Mouse (Mus musculus) cerebellum, postnatal 14 days (tissue): ENCODE results near the gene Zfp385c.

Experiments
- DNase-seq, 2 experiments: peaks; one replicate each; pipeline ENCODE4 v3.0.0; 2021; ENCODE audit warnings: mixed read lengths in 2 of 2

The Zfp385c gene

DNA sequence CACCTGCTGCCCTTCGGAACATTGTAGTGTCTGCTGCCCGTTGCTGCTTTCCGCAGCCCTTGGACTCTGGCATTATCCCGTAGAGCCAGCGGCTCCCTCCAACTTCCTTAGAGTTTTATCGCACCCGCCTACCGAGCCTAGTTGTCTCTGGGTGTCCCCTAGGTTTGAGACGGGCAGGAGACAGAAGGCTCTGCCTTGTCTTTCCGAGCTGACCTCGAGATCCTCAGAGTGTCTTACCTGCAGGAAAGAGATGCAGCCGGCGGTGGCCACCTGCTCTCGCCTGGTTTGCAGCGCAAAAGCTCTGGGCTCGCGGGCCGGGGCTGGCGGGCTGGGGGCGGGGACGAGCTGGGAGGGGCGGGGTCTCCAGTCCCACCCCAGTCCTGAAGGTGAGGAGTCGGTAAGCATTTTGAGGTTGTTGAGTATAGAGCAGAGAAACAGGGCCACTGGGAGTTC lies at the start of gene Zfp385c:
Zfp385c (minus strand) TSS at position 292 of the 453 bp plus-strand sequence.
- no peak for DNase-seq

DNA sequence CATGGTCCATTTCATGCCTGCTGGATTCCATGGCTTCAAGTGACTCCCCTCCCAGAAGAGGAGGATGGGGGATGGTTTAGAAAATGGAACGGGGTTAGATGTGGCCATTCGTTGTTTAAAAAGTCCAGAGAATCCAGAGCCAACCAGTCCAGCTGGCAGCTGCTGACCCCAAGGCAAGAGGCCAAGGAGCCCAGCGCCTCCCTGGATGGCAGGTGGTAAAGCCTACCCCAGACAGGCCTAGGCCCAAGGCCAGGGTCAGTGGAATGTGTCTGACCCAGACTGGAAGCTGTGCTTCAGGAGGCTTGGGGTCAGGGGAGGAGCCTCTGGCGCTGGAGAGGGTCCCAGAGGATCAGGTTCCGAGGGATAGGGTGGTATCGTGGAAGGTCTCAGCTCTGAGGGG lies 49.1 kb upstream of the Zfp385c start:
- DNase-seq: peak; percentile 42 to 56

DNA sequence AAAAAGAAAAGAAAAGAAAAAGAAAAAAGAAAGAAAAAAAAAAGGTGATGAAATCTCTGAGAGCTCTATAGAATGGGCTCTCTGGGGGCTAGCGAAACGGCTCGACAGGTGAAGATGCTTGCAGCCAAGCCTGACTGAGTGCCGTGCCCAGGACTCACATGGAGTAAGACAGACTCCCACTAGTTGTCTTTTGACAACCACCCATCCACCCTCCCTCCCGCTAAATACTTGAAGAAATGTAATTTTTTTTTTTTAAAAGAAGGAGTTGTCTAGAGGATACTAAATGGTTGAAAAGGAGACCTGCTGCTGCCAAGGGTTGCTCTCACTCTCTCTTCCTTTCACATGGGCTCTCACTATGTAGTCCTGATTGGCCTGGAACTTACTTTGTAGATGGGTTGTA lies 46.5 kb upstream of the Zfp385c start:
- peak in 1 of 2 experiments; percentile 45 for DNase-seq

DNA sequence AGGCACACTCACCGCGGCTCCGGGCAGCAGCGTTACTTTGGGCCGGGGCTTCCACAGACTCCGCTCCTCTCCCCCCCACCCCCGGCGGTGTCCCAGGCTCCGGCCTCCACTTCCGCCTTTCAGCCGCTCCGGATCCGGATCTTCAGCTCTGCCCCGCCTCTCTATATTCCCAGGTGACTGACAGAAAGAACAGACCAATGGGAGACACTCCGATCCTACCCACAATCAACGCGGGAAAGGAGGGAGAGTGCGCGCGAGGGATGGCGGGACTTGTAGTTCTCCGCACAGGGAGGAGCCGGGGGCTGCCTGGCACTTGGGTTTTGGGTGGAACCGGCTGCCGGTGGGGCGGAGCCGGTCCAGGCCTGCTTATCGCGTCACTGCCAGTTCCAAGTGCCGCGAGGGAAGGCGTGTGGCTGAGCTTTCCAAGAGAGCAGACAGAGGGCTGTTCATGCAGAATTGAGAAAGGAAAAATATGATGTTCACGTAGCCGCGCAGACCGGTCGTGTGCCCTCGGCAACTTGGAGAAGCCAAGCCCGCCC lies 45.9 kb upstream of the Zfp385c start, which contains the start of gene Rab5c:
Rab5c (minus strand) TSS at position 150 of the 539 bp plus-strand sequence.
- peak; percentile 98 for DNase-seq

DNA sequence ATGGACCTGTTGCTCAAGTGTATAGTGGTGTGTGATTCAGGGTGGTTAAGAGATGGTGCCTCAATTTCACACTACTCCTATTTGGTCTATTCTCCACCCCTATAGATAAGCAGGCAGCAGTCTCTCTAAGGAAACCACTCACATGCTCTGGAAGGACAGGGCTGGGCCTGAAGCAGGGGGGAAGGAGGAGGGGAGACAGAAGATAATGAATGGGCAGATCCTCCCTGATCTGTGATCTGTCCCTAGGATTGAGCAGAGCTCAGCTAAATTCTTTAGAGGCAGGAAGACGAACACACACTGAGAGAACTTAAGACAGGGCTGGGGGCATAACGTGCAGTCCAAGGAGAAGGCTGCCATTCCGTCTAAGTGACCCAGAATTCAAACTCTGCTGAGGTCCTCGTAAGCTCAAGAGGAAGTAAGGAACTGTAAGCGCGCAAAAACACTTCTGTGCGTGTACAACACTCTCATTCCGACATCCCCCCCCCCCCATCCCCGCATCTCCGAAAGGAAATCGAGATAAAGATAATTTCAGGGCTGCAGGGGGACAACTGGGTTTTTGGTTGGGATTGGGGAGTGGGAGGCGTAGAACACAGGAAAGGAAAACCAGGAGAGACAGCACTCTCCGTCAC lies 45.0 kb upstream of the Zfp385c start:
- no peak for DNase-seq

DNA sequence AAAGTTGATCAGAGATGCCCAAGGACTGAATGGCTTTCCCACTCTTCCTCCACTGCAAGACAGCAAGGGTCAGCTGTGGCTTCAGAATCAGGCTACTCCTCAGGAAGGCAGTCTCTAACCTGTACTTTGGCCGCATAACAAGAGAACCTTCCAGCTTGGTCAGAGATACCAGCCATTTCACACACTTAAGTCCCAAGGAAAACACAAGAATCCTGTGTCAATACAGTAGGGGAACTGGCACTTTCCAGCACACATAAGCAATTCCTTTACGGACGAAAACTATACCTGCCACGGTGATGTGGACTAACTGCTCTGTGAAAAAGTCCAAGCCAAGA lies 44.5 kb upstream of the Zfp385c start:
- DNase-seq: no peak

DNA sequence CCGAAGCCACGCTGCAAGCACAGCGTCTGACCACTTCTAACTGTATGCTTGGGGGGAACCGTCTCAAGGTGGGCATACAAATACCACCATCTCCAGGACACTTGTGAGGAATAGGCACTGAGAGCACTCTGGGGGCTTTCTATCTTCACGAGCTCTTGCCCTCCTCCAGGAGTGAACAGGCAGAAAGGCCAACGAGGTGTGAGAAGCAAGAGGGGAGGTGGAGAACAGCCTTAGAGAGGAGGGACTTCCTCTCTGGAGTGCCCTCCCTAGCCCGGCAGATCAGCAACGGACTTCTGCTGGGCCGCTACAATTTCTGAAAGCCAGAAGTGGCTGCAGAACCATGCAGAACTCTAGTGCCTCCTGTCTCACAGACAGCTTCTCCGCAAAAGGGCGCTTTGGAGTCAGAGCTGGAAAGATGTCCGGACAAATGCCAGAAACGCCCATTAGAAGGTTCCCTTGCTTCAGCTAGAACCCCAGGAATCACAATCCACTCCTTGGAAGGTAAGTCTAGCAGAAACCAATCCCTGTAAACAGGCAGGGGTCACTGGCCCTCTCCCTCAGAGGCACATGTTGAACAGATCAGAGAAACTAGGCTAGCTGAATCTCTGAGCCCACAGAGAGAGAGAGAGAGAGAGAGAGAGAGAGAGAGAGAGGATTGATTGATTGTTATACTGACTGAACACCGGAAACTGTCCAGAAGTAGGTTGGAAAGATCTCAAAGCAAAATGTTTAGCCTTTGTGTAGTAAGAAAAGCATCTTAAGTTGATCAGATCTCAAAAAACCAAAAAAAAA lies 43.9 kb upstream of the Zfp385c start:
- no peak for DNase-seq

DNA sequence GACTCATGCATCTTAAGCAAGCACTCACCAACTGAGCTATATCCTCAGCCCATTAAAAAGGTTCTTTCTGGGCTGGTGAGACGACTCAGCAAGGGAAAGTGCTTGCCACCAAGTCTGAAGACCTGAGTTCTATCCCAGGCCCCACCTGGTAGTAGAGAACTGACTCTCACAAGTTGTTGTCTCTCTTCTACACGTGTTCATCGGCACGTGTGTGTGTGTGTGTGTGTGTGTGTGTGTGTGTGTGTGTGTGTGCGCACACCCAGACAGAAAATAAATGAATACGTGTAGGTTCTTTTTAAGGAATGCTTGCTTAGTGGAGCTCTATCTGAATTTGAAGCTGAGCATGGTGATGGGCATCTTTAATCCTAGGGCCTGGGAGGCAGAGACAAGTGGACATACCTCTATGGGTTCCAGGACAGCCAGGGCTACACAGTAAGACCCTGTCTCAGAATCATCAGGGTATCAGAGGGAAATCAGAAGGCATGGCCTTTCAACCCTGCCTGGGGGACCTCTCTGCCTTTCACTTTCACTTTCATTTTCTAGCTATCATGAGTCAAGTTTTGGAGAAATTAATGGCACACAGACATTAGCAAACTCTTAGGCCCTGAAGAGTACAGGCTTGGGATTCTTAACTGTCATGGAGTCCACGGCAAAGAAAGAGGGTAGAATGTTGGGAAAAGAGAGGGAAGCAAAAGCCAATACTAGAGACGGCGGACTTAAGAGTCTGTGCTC lies 43.0 kb upstream of the Zfp385c start:
- DNase-seq: no peak

DNA sequence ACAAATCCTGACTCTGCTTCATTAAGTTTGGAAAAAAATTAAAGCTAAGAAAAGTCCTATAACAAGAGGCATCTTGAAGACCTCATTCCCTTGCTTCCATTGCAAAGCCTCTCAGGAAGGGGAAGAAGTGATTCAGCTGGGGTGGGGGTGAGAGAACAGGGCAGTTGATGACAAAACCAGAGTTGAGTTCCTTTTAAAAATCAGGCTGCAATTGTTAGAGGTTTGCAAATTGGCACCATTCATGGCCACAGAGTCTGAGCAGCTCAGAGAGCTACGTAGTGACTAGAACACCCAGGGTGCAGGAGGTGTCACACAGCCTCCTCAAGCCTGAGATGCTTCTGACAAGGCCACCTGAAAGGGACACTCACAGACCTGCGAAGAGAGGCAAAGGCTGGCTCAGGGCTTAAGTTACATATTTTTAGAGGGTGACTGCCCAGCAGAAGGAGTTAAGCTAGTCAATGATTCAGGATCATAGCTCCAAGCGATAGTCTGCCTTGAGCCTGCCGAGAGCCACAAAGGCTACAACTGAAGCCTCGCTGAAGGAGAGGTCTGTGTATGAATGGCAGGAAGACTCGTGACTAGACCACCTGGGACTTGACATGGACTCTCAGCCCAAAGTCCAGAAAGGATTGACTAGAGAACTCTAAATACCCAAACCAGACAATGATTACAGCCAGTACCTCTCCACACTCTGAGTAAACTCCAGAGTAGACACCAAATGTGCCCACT lies 38.4 kb upstream of the Zfp385c start:
- DNase-seq: no peak

DNA sequence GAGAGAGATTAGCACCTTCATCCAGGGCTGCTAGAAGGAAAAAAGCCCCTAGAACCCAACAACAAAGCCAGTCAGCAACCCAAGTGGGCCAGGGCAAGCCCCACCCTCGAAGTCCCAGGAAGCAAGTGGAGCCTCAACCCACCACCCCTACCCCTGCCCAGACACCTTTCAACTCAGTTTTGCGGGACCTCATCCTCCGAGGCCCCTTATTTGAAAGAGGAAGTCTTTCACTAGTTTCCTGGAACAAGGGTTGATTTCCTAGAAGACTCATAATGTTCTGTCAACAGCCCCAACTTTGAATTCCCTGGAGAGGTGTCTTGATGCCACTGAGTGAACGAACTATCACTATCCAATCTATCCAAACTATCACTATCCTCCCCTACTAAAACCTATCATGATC lies 37.7 kb upstream of the Zfp385c start:
- DNase-seq: no peak

DNA sequence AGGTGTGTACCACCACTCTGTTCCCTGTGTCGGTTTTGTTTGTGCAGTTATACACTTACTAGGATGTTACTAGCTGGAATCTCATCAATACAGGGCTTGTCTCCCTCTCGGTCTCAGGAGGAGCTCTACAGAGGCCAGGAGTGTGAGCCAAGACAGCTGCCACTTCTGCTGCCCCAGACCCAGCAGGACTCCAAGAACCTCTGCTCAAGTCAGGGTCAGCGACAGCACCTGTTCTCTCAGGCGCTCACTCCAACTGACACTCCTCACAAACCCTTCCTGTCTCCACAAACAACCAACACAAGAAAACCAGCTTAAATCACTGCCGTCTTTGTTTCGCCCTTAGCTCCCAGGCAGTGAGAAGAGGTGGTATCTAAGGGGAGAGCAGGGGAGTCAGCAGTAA lies 36.3 kb upstream of the Zfp385c start:
- no peak for DNase-seq

DNA sequence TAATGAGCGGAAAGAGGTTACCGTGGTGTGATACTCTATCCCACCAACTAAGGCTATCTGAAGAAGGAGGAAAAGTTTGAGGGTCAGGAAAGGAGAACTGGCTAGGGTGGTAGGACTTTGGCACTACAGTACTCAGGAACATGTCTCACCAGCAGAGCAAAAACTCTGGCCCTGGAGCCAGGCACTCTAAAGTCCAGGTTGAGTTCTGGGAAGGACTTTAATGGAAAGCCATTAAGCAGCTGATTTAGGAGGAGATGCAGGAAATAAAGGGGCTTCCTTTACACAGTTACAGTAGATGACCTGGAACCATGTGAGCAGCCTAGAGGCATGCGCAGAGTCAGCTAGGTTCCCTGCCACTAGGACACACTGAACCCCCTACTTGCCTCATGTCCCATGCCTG lies 34.9 kb upstream of the Zfp385c start:
- no peak for DNase-seq

DNA sequence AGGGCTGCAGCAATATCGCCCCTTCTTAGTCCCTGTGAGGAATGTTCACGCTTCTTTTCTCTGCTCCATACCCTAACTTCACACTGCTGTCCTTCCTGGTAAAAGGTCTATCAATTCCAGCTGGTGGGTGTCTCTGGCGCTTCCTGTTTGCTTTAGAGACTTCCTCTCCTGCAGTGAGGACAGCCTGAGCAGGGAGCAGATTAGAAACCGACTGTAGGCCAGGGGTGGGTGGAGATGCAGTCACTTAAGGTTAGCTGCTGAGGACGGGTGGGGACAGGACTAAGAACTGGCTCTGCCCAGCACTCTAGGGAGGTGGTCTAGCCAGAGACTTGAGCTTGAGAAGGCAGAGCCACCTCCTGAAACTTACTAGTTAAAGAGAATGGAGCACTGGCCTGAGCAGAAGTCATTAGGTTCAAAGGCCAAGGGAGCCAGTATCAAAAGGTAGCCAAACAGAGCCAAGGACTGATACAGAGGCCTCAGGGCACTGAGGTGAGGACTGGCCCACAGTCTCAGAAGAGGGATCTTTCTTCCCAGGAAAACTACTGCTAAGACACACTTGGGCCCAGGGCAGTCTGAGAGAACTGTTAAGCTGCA lies 32.8 kb upstream of the Zfp385c start:
- no peak for DNase-seq

DNA sequence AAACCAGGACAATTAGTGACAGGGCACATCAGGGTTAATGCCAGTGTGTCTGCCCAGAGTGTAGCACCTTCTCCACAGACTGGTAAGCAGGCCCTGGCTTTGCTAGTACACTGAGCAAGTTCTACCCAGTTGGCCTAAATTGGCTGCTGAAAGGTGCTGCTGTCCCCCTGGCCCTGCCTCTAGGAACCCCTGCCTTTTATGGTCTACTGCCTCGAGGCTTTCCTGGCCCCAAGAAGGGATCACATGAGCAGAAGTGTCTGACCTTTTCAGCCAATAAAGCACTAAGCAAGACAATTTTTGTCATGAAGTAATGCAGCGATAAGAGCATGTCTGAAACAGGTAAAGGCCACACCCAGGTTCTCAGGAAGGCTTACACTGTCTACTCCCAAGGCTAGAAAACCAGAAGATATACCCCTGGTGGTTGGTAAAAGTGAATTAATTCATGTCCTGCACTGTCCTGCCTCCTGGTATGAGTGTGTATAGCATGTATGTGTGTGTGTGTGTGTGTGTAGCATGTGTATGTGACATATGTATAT lies 30.3 kb upstream of the Zfp385c start:
- DNase-seq: no peak

DNA sequence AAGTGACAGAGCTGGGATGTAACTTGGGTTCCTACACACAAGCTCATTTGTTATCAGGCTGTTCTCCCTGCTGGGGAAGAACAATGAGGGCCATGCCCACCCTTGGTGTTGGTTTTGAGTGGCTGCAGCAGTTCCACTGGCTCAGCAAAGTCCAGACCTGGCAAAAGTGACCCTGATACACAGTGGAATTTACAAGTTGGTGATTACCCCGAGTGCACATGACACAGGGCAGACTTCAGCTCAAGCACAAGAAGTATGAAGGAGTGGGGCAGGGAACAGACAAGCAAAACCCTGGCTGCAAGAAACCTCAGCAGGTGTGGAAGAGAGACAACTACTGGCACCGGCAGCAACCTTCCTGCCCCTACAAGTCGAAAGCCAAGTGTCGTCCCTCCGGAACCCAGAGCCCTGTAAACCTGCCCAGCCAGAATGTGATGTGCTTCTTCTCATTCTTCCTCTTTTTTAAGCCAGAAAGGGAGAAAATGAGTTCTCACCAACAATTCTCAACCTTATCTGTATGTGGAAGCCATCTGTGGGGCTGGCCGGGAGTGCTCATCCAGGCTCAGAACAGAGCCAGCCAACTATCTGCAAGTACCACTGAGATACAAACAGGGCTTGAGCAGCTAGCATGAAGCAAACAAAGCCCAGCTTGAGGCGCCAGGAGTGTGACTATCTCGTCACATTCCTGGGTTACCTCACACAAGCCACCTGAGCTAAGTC lies 29.7 kb upstream of the Zfp385c start:
- DNase-seq: no peak

DNA sequence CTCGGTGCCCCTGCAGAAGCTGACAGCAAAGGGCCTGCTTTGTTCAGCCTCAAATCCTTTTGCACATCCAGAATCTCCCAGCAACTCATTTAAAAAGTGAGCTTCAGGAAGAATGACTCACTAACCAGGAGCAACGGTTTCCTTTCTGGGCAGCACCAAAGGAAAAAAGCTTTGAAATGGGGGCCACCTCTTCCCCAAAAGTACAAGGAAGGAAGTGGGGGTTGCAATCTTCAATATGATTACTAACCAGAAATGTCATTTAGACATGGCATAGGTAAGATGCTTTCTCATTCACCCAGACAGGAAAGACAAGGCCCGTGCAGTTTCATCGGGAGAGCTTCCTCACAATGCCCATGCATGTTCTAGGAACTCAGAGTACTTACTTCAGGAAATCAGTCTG lies 29.0 kb upstream of the Zfp385c start:
- no peak for DNase-seq

DNA sequence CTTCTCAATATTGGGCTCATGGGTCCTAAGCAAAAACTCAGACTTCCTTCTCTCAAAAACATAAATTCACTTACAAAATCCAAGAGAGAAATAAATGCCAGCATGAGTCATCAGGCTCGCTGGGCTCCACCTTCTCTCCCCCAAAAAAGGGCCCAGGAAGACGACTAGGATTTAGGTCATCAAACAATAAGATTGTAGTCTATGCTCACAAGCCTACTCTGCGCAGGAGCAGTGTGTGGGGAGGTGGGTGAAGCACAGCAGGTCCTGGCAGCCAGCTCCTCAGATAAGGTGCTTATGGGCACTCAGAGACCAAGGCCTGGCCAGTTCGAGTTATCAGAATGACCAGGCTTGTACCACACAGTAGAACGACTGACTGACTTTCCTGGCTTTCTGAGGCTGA lies 28.1 kb upstream of the Zfp385c start:
- no peak for DNase-seq

DNA sequence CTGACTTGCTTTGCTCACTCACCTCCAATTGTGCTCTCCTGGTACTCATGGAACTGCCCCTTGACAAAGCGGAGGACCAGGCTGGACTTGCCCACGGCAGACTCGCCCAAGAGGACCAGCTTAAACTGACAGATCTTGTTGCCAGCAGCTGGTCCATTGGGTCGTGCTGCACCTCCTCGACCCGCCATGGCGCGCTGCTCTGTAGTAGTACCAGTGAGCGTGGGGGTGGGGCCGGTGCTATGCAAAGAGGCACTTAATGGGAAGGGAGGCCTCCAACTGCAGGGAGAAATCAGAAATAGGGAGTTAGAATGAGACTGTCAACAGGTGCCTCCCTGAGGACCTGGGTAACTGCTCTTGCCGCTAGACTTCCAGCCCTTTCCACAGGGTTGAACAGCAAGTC lies 27.6 kb upstream of the Zfp385c start:
- DNase-seq: no peak

DNA sequence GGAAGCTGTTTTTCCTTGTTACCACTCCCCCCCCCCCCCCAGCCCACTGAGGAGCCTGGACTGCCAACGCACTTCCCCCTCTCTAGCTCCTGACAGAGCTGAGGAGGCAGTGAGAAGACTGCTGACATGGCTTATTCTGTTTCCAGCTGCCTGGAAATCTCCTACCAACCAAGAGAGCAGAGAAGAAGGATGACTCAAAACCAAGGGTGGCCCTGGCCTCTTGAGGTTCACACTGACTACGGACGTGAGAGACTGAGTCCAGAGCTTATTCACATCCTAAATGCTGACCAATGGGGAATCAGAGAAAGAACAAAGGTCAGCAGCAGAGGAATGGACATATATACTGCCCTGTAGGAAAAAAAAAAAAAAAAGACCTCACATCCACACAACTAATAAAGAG lies 27.1 kb upstream of the Zfp385c start:
- no peak for DNase-seq

DNA sequence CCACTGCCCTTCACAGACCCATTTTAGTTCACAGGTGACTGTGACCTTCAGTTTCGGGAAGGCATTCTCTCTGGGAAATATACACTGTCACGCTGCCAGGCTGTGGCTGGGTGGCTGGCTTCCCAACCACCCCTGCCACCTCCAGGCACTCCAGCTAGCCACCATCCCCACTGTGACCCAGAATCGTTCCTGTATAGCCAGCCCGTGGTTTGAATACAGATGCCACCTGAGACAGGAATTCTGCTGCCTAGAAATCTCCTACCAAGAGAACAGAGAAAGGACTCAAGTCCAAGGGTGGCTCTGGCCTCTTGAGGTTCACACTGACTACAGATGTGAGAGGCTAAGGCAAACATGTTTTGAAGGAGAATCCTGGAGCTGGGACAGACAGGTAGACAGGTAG lies 26.6 kb upstream of the Zfp385c start:
- no peak for DNase-seq

DNA sequence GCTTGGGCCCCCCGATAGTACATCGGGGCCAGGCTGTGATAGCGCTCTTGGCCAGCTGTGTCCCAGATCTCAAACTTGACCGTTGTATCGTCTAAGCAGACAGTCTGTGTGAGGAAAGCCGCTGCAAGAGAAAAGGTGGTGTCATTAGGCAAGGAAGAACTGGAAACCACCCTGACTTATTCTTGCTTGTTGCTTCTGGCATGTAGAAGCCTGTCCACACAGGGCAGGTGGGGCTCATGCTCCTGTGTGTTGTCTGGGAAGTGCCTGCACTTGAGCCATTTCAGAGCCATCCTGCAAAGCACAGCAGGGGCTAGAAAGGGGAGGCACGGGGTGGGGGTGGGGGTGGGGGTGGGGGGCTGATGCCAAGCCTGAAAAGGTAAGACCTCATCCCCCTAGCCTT lies 26.2 kb upstream of the Zfp385c start:
- DNase-seq: no peak

DNA sequence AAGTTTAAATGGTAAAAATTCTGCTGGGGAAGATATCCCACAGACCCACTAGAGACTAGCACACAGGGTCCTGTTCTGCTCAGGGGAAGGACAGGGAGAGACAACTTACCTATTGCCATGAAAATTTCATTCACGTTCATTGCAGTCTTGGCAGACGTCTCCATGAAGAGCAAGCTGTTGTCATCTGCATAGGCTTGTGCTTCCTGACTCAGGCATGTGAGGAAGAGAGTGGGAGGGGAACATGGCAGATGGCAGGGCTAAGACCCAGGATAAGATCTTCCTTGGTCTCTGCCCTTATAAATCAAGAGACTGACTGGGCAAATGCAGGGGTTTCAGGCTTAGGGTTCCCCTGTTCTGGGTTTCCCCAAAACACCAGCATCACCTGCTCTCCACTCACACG lies 24.4 kb upstream of the Zfp385c start:
- DNase-seq: no peak
